Mouse (Mus musculus): Measurements from ENCODE around the gene Pappa. TPM values are rescaled to one million over a fixed set of nuclear protein-coding genes. Genes with fewer than 3 reads are reported as not detected.

Pappa gene
- polyA plus RNA-seq, 1 experiment from 2014 or later, result 2.0 TPM

DNA sequence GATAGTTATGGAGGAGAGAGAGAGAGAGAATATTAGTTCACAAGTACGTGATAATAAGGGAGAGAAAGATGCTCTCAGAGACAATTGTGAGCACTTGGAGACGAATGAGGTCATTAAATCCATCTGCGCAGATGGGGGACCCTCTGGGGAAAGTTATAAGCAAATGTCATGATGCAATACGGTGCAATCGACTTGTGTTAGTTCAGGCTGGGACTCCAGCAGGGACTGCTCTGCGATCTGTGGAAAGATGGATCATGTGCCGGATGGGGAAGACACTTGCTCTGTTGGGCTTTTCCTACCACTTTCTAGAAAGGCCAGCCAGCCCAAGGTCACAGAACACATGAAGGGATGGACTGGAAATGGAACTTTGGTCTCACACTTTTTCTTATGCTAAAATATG lies 226.5 kb downstream of the Pappa start:
- Histone ChIP-seq H3K9ac (replicated peaks; ENCODE audit: low read length) (no peak overlapping the region), H3K27me3 (ENCODE audit: insufficient read depth, low read length) (no peaks in the 10 kb centered on the region), H3K4me3 (ENCODE audit: low read length) (no peak overlapping the region), H3K27ac (ENCODE audit: low read length) (no peak overlapping the region), H3K4me1 (ENCODE audit: insufficient read depth, low read length) (no peaks in the 10 kb centered on the region), H3K9me3 (ENCODE audit: low read length) (no peaks in the 10 kb centered on the region), H3K36me3 (ENCODE audit: insufficient read depth, low read length) (0 out of 2 replicates have a peak, but pooled peaks cover 8% of the 10 kb centered on the region), H3K4me2 (replicated peaks; ENCODE audit: low read depth, low read length) (no peak overlapping the region)
- no peak for ATAC-seq (ENCODE audit: low FRiP score, low TSS enrichment)
- WGBS, result 86% methylated on average over 7 of the region's 7 CpGs

- no peak overlapping the region for H3K4me2 ChIP-seq (replicated peaks; ENCODE audit: low read depth, low read length)
- 0 out of 2 replicates have a peak, but pooled peaks cover 8% of the 10 kb centered on the region for H3K36me3 ChIP-seq (ENCODE audit: insufficient read depth, low read length)
- WGBS, result 72% methylated on average over 4 of the region's 4 CpGs
- no peak overlapping the region for H3K27ac ChIP-seq (ENCODE audit: low read length)
- no peak overlapping the region for H3K4me3 ChIP-seq (ENCODE audit: low read length)
- no peaks in the 10 kb centered on the region for H3K4me1 ChIP-seq (ENCODE audit: insufficient read depth, low read length)
- no peaks in the 10 kb centered on the region for H3K27me3 ChIP-seq (ENCODE audit: insufficient read depth, low read length)
- no peaks in the 10 kb centered on the region for H3K9me3 ChIP-seq (ENCODE audit: low read length)
- no peak for ATAC-seq (ENCODE audit: low FRiP score, low TSS enrichment)
- H3K9ac ChIP-seq (replicated peaks; ENCODE audit: low read length), result no peak overlapping the region
Observed at GRCm38 (mm10) chr4:65354580-65354979, 230.6 kb downstream of the Pappa start.

GRCm38 (mm10) chr4:65367135-65367534 lies 243.2 kb downstream of the Pappa start:
- Histone ChIP-seq H3K4me2 (replicated peaks; ENCODE audit: low read depth, low read length) (no peak overlapping the region), H3K9ac (replicated peaks; ENCODE audit: low read length) (no peak overlapping the region), H3K36me3 (ENCODE audit: insufficient read depth, low read length) (no peaks in the 10 kb centered on the region), H3K27me3 (ENCODE audit: insufficient read depth, low read length) (no peaks in the 10 kb centered on the region), H3K27ac (ENCODE audit: low read length) (no peak overlapping the region), H3K4me3 (ENCODE audit: low read length) (no peak overlapping the region), H3K9me3 (ENCODE audit: low read length) (no peaks in the 10 kb centered on the region; the same call in 1 of the 2 replicates), H3K4me1 (ENCODE audit: insufficient read depth, low read length) (no peaks in the 10 kb centered on the region)
- no peak for ATAC-seq (ENCODE audit: low FRiP score, low TSS enrichment)

DNA sequence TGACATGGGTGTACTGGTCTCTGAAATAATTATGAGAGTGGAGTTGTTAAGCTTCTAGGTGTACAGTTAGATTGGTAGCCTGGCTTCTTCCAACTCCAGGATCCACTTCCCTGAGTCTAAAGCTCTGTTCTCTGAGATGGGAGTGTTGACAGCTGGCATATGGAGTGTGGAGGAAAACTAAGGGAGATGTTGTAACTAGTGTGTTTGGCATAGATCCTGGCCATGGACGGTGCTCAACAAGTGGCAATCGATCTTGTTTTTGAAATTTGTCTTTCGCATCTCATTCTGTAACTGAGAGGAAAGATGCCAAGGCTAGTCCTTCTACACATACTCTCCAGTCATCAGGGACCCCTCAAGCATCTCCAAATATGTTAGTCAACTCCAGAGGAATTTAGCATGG lies 248.8 kb downstream of the Pappa start:
- H3K9ac ChIP-seq (replicated peaks; ENCODE audit: low read length), result no peak overlapping the region
- no peak overlapping the region for H3K27ac ChIP-seq (ENCODE audit: low read length)
- H3K4me3 ChIP-seq (ENCODE audit: low read length), result no peak overlapping the region
- WGBS, result 90% methylated on average over 3 of the region's 3 CpGs
- H3K9me3 ChIP-seq (ENCODE audit: low read length), result no peaks in the 10 kb centered on the region; the same call in 1 of the 2 replicates
- no peak overlapping the region for H3K4me2 ChIP-seq (replicated peaks; ENCODE audit: low read depth, low read length)
- H3K27me3 ChIP-seq (ENCODE audit: insufficient read depth, low read length), result no peaks in the 10 kb centered on the region
- no peaks in the 10 kb centered on the region for H3K4me1 ChIP-seq (ENCODE audit: insufficient read depth, low read length)
- no peaks in the 10 kb centered on the region for H3K36me3 ChIP-seq (ENCODE audit: insufficient read depth, low read length)
- ATAC-seq (ENCODE audit: low FRiP score, low TSS enrichment), result no peak

GRCm38 (mm10) chr4:65373841-65374240 lies 249.9 kb downstream of the Pappa start:
- ATAC-seq (ENCODE audit: low FRiP score, low TSS enrichment), result peak; percentile 39; the same call in 1 of the 2 replicates
- no peaks in the 10 kb centered on the region for H3K4me1 ChIP-seq (ENCODE audit: insufficient read depth, low read length)
- no peak overlapping the region for H3K27ac ChIP-seq (ENCODE audit: low read length)
- no peaks in the 10 kb centered on the region for H3K36me3 ChIP-seq (ENCODE audit: insufficient read depth, low read length)
- H3K9ac ChIP-seq (replicated peaks; ENCODE audit: low read length), result no peak overlapping the region
- H3K4me3 ChIP-seq (ENCODE audit: low read length), result no peak overlapping the region
- WGBS, result 8% methylated on average over 1 of the region's 1 CpGs
- no peaks in the 10 kb centered on the region for H3K27me3 ChIP-seq (ENCODE audit: insufficient read depth, low read length)
- H3K9me3 ChIP-seq (ENCODE audit: low read length), result no peaks in the 10 kb centered on the region; the same call in 1 of the 2 replicates
- H3K4me2 ChIP-seq (replicated peaks; ENCODE audit: low read depth, low read length), result no peak overlapping the region

DNA sequence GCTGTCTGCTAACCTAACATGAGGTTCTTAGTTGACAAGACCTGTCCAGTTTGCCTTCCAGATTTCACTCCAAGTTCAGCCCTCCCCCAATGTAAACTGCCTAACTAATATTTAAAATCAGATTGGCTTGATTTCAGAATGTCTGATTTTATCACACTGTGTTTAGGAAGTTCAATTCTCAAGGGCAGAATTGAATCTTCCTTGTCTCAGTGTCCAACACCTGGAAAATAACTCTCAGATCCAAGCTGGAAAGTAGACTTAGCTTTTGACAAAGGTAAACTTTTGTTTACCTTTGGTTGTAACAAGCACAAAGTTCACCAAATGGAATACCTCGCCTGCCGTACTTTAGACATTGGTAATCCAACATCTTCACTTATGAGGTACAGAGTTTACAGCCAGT lies 252.6 kb downstream of the Pappa start:
- Histone ChIP-seq H3K27ac (ENCODE audit: low read length) (no peak overlapping the region), H3K4me3 (ENCODE audit: low read length) (no peak overlapping the region), H3K9ac (replicated peaks; ENCODE audit: low read length) (no peak overlapping the region), H3K9me3 (ENCODE audit: low read length) (no peaks in the 10 kb centered on the region), H3K36me3 (ENCODE audit: insufficient read depth, low read length) (no peaks in the 10 kb centered on the region), H3K27me3 (ENCODE audit: insufficient read depth, low read length) (no peaks in the 10 kb centered on the region), H3K4me1 (ENCODE audit: insufficient read depth, low read length) (no peaks in the 10 kb centered on the region), H3K4me2 (replicated peaks; ENCODE audit: low read depth, low read length) (no peak overlapping the region)
- WGBS, result 87% methylated on average over 2 of the region's 2 CpGs
- ATAC-seq (ENCODE audit: low FRiP score, low TSS enrichment), result no peak

DNA sequence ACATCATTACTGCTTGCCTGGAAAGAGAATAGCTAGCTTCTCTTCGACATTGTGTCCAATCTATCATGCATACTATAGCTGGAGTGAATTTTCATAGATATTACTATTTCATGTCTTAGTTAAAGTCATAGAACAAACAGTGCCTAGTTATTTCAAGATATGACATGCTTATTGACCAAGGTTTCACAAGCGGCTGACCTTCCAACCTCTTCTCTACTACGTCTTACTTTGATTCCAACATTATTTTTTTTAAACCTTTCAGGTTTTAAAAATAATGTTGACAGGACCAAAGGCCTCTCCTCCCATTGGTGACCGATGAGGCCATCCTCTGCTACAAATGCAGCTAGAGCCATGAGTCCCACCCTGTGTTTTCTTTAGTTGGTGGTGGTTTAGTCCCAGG lies 255.5 kb downstream of the Pappa start:
- Histone ChIP-seq H3K9me3 (ENCODE audit: low read length) (no peaks in the 10 kb centered on the region), H3K9ac (replicated peaks; ENCODE audit: low read length) (no peak overlapping the region)
- WGBS, result 82% methylated on average over 4 of the region's 4 CpGs

GRCm38 (mm10) chr4:65383070-65383469 lies 259.1 kb downstream of the Pappa start:
- no peak overlapping the region for H3K27ac ChIP-seq (ENCODE audit: low read length)

More for the DNA sequence above, 255.5 kb downstream of the Pappa start:
- ATAC-seq (ENCODE audit: low FRiP score, low TSS enrichment), result no peak
- no peak overlapping the region for H3K4me2 ChIP-seq (replicated peaks; ENCODE audit: low read depth, low read length)
- H3K36me3 ChIP-seq (ENCODE audit: insufficient read depth, low read length), result no peaks in the 10 kb centered on the region
- H3K27ac ChIP-seq (ENCODE audit: low read length), result no peak overlapping the region
- H3K4me3 ChIP-seq (ENCODE audit: low read length), result no peak overlapping the region
- H3K4me1 ChIP-seq (ENCODE audit: insufficient read depth, low read length), result no peaks in the 10 kb centered on the region
- no peaks in the 10 kb centered on the region for H3K27me3 ChIP-seq (ENCODE audit: insufficient read depth, low read length)

GRCm38 (mm10) chr4:65391001-65391400 lies 267.0 kb downstream of the Pappa start:
- Histone ChIP-seq H3K9ac (replicated peaks; ENCODE audit: low read length) (no peak overlapping the region), H3K27me3 (ENCODE audit: insufficient read depth, low read length) (no peaks in the 10 kb centered on the region), H3K27ac (ENCODE audit: low read length) (no peak overlapping the region), H3K9me3 (ENCODE audit: low read length) (no peaks in the 10 kb centered on the region), H3K4me2 (replicated peaks; ENCODE audit: low read depth, low read length) (no peak overlapping the region), H3K4me1 (ENCODE audit: insufficient read depth, low read length) (0 out of 2 replicates have a peak, but pooled peaks cover 9% of the 10 kb centered on the region), H3K36me3 (ENCODE audit: insufficient read depth, low read length) (no peaks in the 10 kb centered on the region), H3K4me3 (ENCODE audit: low read length) (no peak overlapping the region)
- peak; percentile 67; the same call in 1 of the 2 replicates for ATAC-seq (ENCODE audit: low FRiP score, low TSS enrichment)
- 15% methylated on average over 4 of the region's 4 CpGs for WGBS

More at GRCm38 (mm10) chr4:65383070-65383469, 259.1 kb downstream of the Pappa start:
- Histone ChIP-seq H3K4me2 (replicated peaks; ENCODE audit: low read depth, low read length) (no peak overlapping the region), H3K27me3 (ENCODE audit: insufficient read depth, low read length) (no peaks in the 10 kb centered on the region), H3K9ac (replicated peaks; ENCODE audit: low read length) (no peak overlapping the region), H3K4me3 (ENCODE audit: low read length) (no peak overlapping the region), H3K4me1 (ENCODE audit: insufficient read depth, low read length) (no peaks in the 10 kb centered on the region), H3K9me3 (ENCODE audit: low read length) (no peaks in the 10 kb centered on the region), H3K36me3 (ENCODE audit: insufficient read depth, low read length) (no peaks in the 10 kb centered on the region)
- ATAC-seq (ENCODE audit: low FRiP score, low TSS enrichment), result no peak
- 83% methylated on average over 4 of the region's 4 CpGs for WGBS

GRCm38 (mm10) chr4:65396806-65397205 lies 272.8 kb downstream of the Pappa start:
- no peaks in the 10 kb centered on the region for H3K27me3 ChIP-seq (ENCODE audit: insufficient read depth, low read length)
- ATAC-seq (ENCODE audit: low FRiP score, low TSS enrichment), result no peak
- 66% methylated on average over 3 of the region's 3 CpGs for WGBS

More at GRCm38 (mm10) chr4:65396806-65397205, 272.8 kb downstream of the Pappa start:
- H3K27ac ChIP-seq (ENCODE audit: low read length), result no peak overlapping the region
- H3K9ac ChIP-seq (replicated peaks; ENCODE audit: low read length), result no peak overlapping the region
- no peak overlapping the region for H3K4me3 ChIP-seq (ENCODE audit: low read length)
- no peaks in the 10 kb centered on the region for H3K9me3 ChIP-seq (ENCODE audit: low read length)
- 0 out of 2 replicates have a peak, but pooled peaks cover 1% of the 10 kb centered on the region for H3K4me1 ChIP-seq (ENCODE audit: insufficient read depth, low read length)
- H3K4me2 ChIP-seq (replicated peaks; ENCODE audit: low read depth, low read length), result no peak overlapping the region
- no peaks in the 10 kb centered on the region for H3K36me3 ChIP-seq (ENCODE audit: insufficient read depth, low read length)

Measured in kidney, embryonic 16.5 days (tissue).